Mouse (Mus musculus) lung, adult 2 months (tissue): Measurements from ENCODE around the gene Gabarap.

Experiments
- CTCF ChIP-seq: fragments of 200-500 bp; IDR thresholded peaks from 2 replicates; pipeline ENCODE4 v1.5.1; 2011; ENCODE audit warnings: mild to moderate bottlenecking, low read length, control low read depth; ENCODE audit not compliant: insufficient read depth
- POLR2A ChIP-seq: fragments of 200-500 bp; IDR thresholded peaks from 2 replicates; pipeline ENCODE4 v1.6.1; 2011; ENCODE audit warnings: low read depth, mild to moderate bottlenecking, control low read depth, low read length, borderline replicate concordance; ENCODE audit errors: extremely low read depth

DNA sequence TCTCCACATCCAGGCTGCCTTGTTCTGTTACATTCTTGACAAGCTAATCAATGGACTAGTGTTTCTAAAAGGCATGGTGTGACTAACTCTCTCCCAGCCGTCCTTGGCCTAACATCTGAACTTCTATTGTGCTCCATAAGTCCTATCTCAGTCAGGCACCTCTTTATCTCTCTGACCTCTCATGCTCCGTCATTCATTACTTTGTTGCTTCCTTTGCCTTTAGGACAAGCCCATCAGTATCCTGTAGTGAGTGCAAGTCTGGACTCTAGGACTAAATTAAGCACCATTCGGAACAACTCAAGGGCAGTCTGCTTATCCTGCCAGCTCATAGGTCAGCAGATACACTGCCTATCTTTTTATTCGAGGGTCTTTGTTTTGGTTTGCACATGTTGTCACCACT lies 14.7 kb upstream of the Gabarap start:
- TF ChIP-seq CTCF (no peak), POLR2A (no peak)
